In genomic region chr13:90729078-90729477, GRCm38 (mm10) we compare ENCODE assay signal across 9 mouse cellular contexts.
DNase-seq lines count a peak whose midpoint lies in the region; ATAC-seq lines count a peak whose summit lies in the region.
"Had no signal": no experiment of that assay in that cellular context is flagged by ENCODE, and none has a peak within 500 bp of the region (broad histone marks: within the 10 kb centered on the region; RNA-seq: fewer than 3 reads in every experiment).

No protein-coding gene starts in this region.

- no peaks in the 10 kb centered on the region for H3K9me3 ChIP-seq in heart, embryonic 16.5 days (replicated peaks; ENCODE audit: control insufficient read depth, low read length)

- no peak overlapping the region for H3K9ac ChIP-seq in heart, embryonic 16.5 days (ENCODE audit: low read length)

- no peaks in the 10 kb centered on the region for H3K36me3 ChIP-seq in heart, embryonic 16.5 days (ENCODE audit: control insufficient read depth, insufficient read depth)

- no peak for DNase-seq in frontal cortex, postnatal 14 days (ENCODE audit: low spot score in 2 of 2)
- DNase-seq in urinary bladder, postnatal 14 days (ENCODE audit: low spot score) = peak; percentile 18
- no peak for DNase-seq in urinary bladder, postnatal 25 days (ENCODE audit: low spot score)
- peak; percentile 21 for DNase-seq in skeletal muscle tissue, adult 2 months (ENCODE audit: low read depth, low spot score)
- DNase-seq in spleen, adult 18-20 months = no peak
- no peak for DNase-seq in spleen, adult 12 weeks (ENCODE audit: low spot score)
- DNase-seq: lung, postnatal 10 days had no signal

- no peaks in the 10 kb centered on the region for H3K27me3 ChIP-seq in heart, embryonic 16.5 days (ENCODE audit: control insufficient read depth, insufficient read depth, low read length)

- H3K4me1 ChIP-seq in heart, embryonic 16.5 days (ENCODE audit: control insufficient read depth, insufficient read depth, low read length) = no peaks in the 10 kb centered on the region

- no peak overlapping the region for H3K4me3 ChIP-seq in heart, embryonic 16.5 days (ENCODE audit: low read length)

- no peak overlapping the region for H3K27ac ChIP-seq in heart, embryonic 16.5 days (ENCODE audit: low read length)

- no peak overlapping the region for H3K4me2 ChIP-seq in heart, embryonic 16.5 days (ENCODE audit: low read depth, low read length)

- ATAC-seq in frontal cortex, adult (ENCODE audit: low TSS enrichment) = peak; percentile 62; the same call in 1 of the 2 replicates
- ATAC-seq in heart, embryonic 16.5 days (replicated peaks; ENCODE audit: extremely low read depth, insufficient read depth, low FRiP score) = peak; percentile 63; the same call in 1 of the 2 replicates

Comparison
In these comparisons a context has a peak if more than half of its experiments do, and no peak if none do; other contexts are left out.
1. DNase-seq: peak in urinary bladder, postnatal 14 days (single experiment) and skeletal muscle tissue, adult 2 months (single experiment); none in frontal cortex, postnatal 14 days (0 of 2), urinary bladder, postnatal 25 days (single experiment), spleen, adult 18-20 months (0 of 2) and spleen, adult 12 weeks (single experiment).